Mouse (Mus musculus) neural tube, embryonic 13.5 days (tissue): ENCODE measurements at regions not wholly inside any gene's neighbourhood (a gene's known extent, or its start where the extent isn't known, plus 50 kb on each side); places are given as distances from the start of the nearest gene placed in this dataset.

Experiments
- ATAC-seq: fragments of 200-750 bp; cut with Nextera tagmentation; 2 replicates; pipeline ENCODE4 v1.8.0; 2017; ENCODE audit warnings: low read depth, mild to moderate bottlenecking, moderate TSS enrichment, moderate library complexity
- H3K27ac ChIP-seq: fragments of 300-500 bp; sonication (generic); replicated peaks from 2 replicates; pipeline ENCODE4 v1.5.1; 2015; ENCODE audit warnings: moderate library complexity, mild to moderate bottlenecking, inconsistent platforms
- H3K27me3 ChIP-seq: fragments of 300-500 bp; sonication (generic); 2 replicates; pipeline ENCODE4 v1.6.1; 2015; ENCODE audit warnings: mild to moderate bottlenecking, inconsistent platforms
- H3K36me3 ChIP-seq: fragments of 300-500 bp; sonication (generic); 2 replicates; pipeline ENCODE4 v1.6.1; 2015; ENCODE audit warnings: mild to moderate bottlenecking, inconsistent platforms
- H3K4me1 ChIP-seq: fragments of 300-500 bp; sonication (generic); replicated peaks from 2 replicates; pipeline ENCODE4 v1.6.1; 2015; ENCODE audit warnings: inconsistent platforms
- H3K4me2 ChIP-seq: fragments of 300-500 bp; sonication (generic); 2 replicates; pipeline ENCODE4 v1.6.1; 2015; ENCODE audit warnings: inconsistent platforms, mild to moderate bottlenecking, moderate library complexity
- H3K4me3 ChIP-seq: fragments of 300-500 bp; sonication (generic); 2 replicates; pipeline ENCODE4 v1.5.1; 2015; ENCODE audit warnings: mild to moderate bottlenecking, inconsistent platforms
- H3K9ac ChIP-seq: fragments of 300-500 bp; sonication (generic); 2 replicates; pipeline ENCODE4 v1.6.1; 2015; ENCODE audit warnings: moderate library complexity, mild to moderate bottlenecking, inconsistent platforms
- H3K9me3 ChIP-seq: fragments of 300-500 bp; sonication (generic); 2 replicates; pipeline ENCODE4 v1.6.1; 2016; ENCODE audit warnings: inconsistent platforms
- WGBS: fragments of 180-500 bp; shearing (Covaris S2); methylation state at CpG from one replicate; pipeline ENCODE4 v1.1.7; 2015; 5-methylcytosine and 5-hydroxymethylcytosine counted together

GRCm38 (mm10) chr10:38246821-38247220 is 574.8 kb downstream of the Rfpl4b start:
- H3K27ac ChIP-seq, result no peak overlapping the region
- no peak overlapping the region for H3K4me2 ChIP-seq
- 84% methylated on average over 1 of the region's 1 CpGs for WGBS
- no peak overlapping the region for H3K9ac ChIP-seq
- no peaks in the 10 kb centered on the region; the same call in 1 of the 2 replicates for H3K9me3 ChIP-seq
- H3K27me3 ChIP-seq, result no peaks in the 10 kb centered on the region
- H3K36me3 ChIP-seq, result no peaks in the 10 kb centered on the region
- H3K4me1 ChIP-seq, result no peaks in the 10 kb centered on the region
- no peak for ATAC-seq
- no peak overlapping the region for H3K4me3 ChIP-seq
